Mouse (Mus musculus): ENCODE measurements around the gene Ldlrad3.

DNA sequence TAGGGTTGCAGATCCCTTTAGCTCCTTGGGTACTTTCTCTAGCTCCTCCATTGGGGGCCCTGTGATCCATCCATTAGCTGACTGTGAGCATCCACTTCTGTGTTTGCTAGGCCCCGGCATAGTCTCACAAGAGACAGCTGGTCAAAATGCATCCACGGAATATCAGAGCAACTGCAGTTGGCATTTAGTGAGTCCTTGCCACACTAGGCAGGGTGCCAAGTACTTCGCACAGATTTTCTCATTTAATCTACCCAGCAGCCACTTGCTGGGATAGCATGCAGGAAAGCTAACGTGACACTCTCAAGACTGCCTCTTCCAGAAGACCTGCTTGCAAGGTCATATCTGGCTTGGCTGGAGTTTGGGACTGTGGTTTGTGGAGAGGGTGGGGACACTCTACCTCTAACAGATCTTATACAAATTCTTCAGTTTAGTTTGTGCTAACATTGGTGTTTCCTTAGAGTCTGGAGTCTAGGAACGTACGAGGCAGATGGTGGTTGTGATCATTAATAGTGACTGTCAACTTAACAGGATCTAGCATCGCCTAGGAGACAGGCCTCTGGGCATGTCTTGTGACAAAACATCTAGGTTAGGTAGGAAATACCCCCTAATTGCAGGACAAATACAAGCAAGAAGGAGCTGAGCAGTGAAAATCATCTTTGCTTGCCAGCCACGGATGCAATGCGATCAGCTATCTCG, 115.0 kb downstream of the Ldlrad3 start:
- TF ChIP-seq CTCF (IDR thresholded peaks at IDR 0.05): no peak
- TF ChIP-seq EP300 (IDR thresholded peaks at IDR 0.05): no peak
